Mouse (Mus musculus) thymus, postnatal 4 days (tissue): ENCODE results near the gene Sprr2h.

Experiments used
- DNase-seq: peaks from one replicate; pipeline ENCODE4 v3.0.0; 2021

Sprr2h gene

GRCm38 (mm10) chr3:92385385-92385784 lies at the start of gene Sprr2h:
Gene Sprr2h (plus strand): TSS chr3:92385685.
- DNase-seq: no peak

DNA sequence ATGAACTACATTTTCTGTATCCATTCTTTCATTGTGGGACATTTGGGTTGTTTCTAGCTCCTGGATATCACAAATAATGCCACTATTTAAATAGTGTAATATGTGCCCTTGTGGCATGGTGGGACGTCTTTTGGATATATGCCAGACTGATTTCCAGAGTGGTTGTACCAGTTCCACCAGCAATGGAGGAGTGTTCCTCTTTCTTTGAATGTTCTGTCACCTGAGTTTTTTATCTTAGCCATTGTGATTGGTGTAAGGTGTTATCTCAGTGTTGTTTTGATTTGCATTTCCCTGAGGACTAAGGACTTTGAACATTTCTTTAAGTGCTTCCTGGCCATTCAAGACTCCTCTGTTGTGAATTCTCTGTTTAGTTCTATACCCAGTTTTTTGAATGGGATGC lies 49.2 kb upstream of the Sprr2h start:
- no peak for DNase-seq

DNA sequence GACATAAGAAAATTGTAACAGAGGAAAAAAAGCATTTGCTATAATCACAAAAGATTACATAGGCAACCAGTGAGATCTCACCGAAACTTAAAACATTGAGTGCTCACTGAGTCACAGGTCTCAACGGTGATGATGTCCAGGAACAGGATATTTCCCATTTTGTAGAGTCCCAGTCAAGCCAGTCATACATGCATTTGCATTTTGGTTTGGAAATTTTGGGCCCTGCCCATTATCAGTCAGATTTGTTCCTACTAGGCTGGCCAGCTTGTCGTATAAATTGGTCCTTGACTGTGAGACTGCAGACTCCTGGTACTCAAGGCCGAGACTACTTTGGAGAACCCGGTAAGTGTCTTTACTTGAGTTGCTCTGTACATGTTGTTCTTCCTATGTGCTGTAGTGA lies 46.6 kb upstream of the Sprr2h start, which contains the start of gene Sprr2d:
Gene Sprr2d (plus strand): TSS at position 301 of the 400 bp plus-strand sequence.
- DNase-seq: no peak

GRCm38 (mm10) chr3:92351843-92352242 lies 33.6 kb upstream of the Sprr2h start, which contains the start of gene Sprr2e:
Gene Sprr2e (plus strand): TSS chr3:92352143.
- DNase-seq: no peak

- DNase-seq: no peak
Observed at GRCm38 (mm10) chr3:92361619-92362018, 23.9 kb upstream of the Sprr2h start.

- no peak for DNase-seq
Observed at GRCm38 (mm10) chr3:92364887-92365286, 20.6 kb upstream of the Sprr2h start, which contains the start of gene Sprr2f. Gene Sprr2f (plus strand): TSS chr3:92365187.

- DNase-seq: no peak
Observed at GRCm38 (mm10) chr3:92373613-92374012, 11.9 kb upstream of the Sprr2h start.

DNA sequence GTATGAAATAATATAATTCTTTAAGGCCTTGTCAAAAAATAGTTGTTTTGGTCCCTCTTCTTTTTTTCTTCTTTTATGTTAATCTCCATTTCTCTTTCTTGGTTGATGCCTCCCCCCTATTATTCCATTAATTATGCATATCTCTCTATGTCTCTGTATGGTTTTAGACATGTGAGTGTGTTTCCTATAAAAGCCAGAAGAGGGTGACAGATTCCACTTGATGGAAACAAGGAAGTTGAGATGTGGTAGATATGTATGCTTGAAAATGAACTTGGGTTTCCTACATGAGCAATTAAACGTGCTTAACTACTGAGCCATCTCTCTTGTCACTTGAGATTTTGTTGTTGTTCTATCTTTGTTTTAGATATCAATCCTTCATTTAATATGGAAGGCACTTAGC lies 8.8 kb downstream of the Sprr2h start:
- no peak for DNase-seq

- DNase-seq: no peak
Observed at GRCm38 (mm10) chr3:92407691-92408090, 22.2 kb downstream of the Sprr2h start, which contains the start of gene Sprr2i. Gene Sprr2i (plus strand): TSS chr3:92407991.

- no peak for DNase-seq
Observed at GRCm38 (mm10) chr3:92417782-92418181, 32.3 kb downstream of the Sprr2h start, which contains the start of gene Sprr2j-ps. Gene Sprr2j-ps (plus strand): TSS chr3:92418082.

DNA sequence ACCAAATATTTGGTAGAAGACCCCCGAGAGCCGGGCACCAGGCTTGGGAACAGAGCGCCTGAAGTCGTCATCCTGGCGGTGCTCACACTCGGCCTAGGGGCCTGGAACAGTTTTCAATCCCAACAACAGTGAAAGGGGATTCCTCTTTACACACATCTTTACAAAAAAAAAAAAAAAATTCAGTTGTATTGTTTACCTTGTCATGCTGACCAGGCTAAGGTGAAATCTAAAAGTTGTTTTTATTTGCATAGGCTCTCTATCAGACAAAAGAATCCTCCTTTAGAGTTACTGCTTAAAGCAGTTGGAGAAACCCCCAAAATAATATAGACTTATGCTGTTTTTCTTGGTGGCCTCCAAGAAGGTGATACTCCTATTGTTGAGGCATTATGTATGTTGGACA lies 43.8 kb downstream of the Sprr2h start, which contains the start of gene Gm9774:
Gene Gm9774 (minus strand): TSS at position 101 of the 400 bp plus-strand sequence.
- no peak for DNase-seq

DNA sequence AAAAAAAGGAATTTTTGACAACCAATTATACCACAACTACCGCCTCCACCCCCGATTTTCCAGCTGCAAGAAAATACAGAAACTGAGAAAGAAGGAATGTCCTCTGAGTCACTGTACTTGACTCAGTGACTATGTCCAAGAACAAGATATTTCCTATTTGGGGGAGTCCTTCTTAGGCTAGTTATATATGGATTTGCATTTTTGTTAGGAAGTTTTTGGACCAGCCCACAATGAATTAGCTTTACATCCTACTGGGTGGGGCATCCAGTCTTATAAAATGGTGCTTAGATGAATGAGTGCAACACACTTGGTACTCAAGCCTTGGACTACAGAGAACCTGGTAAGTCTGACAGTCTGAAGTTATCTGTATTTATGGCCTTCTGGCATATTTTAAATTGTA lies 46.8 kb downstream of the Sprr2h start, which contains the start of gene Sprr2k:
Gene Sprr2k (plus strand): TSS at position 301 of the 400 bp plus-strand sequence.
- DNase-seq: no peak
